Mouse (Mus musculus) lung, adult 2 months (tissue): ENCODE measurements at regions not wholly inside any gene's neighbourhood (a gene's known extent, or its start where the extent isn't known, plus 50 kb on each side); places are given as distances from the start of the nearest gene placed in this dataset.

Experiments
- CTCF ChIP-seq: fragments of 200-500 bp; IDR thresholded peaks from 2 replicates; pipeline ENCODE4 v1.5.1; 2011; ENCODE audit warnings: mild to moderate bottlenecking, low read length, control low read depth; ENCODE audit not compliant: insufficient read depth
- POLR2A ChIP-seq: fragments of 200-500 bp; IDR thresholded peaks from 2 replicates; pipeline ENCODE4 v1.6.1; 2011; ENCODE audit warnings: low read depth, mild to moderate bottlenecking, control low read depth, low read length, borderline replicate concordance; ENCODE audit errors: extremely low read depth

DNA sequence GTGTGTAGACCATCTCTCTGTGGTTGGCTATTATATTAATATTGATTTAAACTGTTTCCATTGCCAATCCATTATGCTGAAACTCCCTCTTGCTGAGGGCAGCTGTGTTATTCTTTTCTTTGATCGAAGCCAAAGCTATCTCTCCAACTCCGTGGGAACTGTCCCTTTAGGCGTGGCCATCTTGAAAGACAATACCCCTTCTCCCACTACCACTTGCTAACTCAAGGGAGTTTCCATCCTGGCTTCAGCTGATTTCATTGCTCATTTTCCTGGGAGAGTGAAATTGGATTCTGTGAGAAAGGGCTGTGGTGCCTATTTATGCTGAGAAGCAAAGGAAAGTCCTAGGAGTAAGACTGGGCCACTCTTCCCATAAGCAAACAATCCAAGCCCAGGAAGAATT, 760.6 kb upstream of the Map3k7 start:
- TF ChIP-seq CTCF (no peak), POLR2A (no peak)
